Mouse (Mus musculus) midbrain, postnatal 0 days (tissue): ENCODE data around the gene A730061H03Rik. TPM values are rescaled to one million over a fixed set of nuclear protein-coding genes. Genes with fewer than 3 reads are reported as not detected.

Source experiments
- ATAC-seq: fragments of 200-750 bp; cut with Nextera tagmentation; 2 replicates; pipeline ENCODE4 v1.8.0; 2017; ENCODE audit warnings: moderate number of reproducible peaks, mild to moderate bottlenecking, moderate TSS enrichment, moderate library complexity; ENCODE audit not compliant: low FRiP score
- DNase-seq: peaks from one replicate; pipeline ENCODE4 v3.0.0-alpha.2; 2015; ENCODE audit warnings: low spot score
- H3K27ac ChIP-seq: fragments of 300-500 bp; sonication (generic); 2 replicates; pipeline ENCODE4 v1.5.1; 2014; ENCODE audit warnings: low read depth, mild to moderate bottlenecking, low read length, mixed read lengths
- H3K27me3 ChIP-seq: fragments of 300-500 bp; sonication (generic); 2 replicates; pipeline ENCODE4 v1.6.1; 2014; ENCODE audit warnings: low read length, control low read depth, mixed read lengths; ENCODE audit not compliant: insufficient read depth
- H3K36me3 ChIP-seq: fragments of 300-500 bp; sonication (generic); 2 replicates; pipeline ENCODE4 v1.6.1; 2014; ENCODE audit warnings: low read length, control low read depth, mixed read lengths; ENCODE audit not compliant: insufficient read depth
- H3K4me1 ChIP-seq: fragments of 300-500 bp; sonication (generic); 2 replicates; pipeline ENCODE4 v1.6.1; 2014; ENCODE audit warnings: mild to moderate bottlenecking, control low read depth, antibody characterized with exemption, low read length, mixed read lengths; ENCODE audit not compliant: insufficient read depth
- H3K4me2 ChIP-seq: fragments of 300-500 bp; sonication (generic); 2 replicates; pipeline ENCODE4 v1.6.1; 2014; ENCODE audit warnings: low read depth, mild to moderate bottlenecking, low read length, mixed read lengths; ENCODE audit not compliant: poor library complexity, severe bottlenecking
- H3K4me3 ChIP-seq: fragments of 300-500 bp; sonication (generic); 2 replicates; pipeline ENCODE4 v1.5.1; 2014; ENCODE audit warnings: low read depth, mild to moderate bottlenecking, low read length, moderate library complexity
- H3K9ac ChIP-seq: fragments of 300-500 bp; sonication (generic); replicated peaks from 2 replicates; pipeline ENCODE4 v1.6.1; 2014; ENCODE audit warnings: mild to moderate bottlenecking, low read length, moderate library complexity, mixed read lengths; ENCODE audit not compliant: poor library complexity, severe bottlenecking
- H3K9me3 ChIP-seq: fragments of 300-500 bp; sonication (generic); 2 replicates; pipeline ENCODE4 v1.6.1; 2016; ENCODE audit warnings: low read length, control low read depth
- CTCF ChIP-seq: IDR thresholded peaks from 2 replicates; pipeline ENCODE4 v1.5.1; 2016; ENCODE audit warnings: antibody characterized with exemption, mild to moderate bottlenecking
- WGBS: fragments of 180-500 bp; shearing (Covaris S2); extraction: QIAGEN DNeasy Blood & Tissue Kit; methylation state at CpG from one replicate; pipeline ENCODE4 v1.1.7; 2014; 5-methylcytosine and 5-hydroxymethylcytosine counted together
- polyA plus RNA-seq: library from polyadenylated mRNA; unstranded; fragments of >200 nt; fragmentation: Nextera tagmentation; extraction: Ambion mirVana; gene quantifications from 2 replicates; pipeline ENCODE4 v1.2.1, GENCODE M21; 2015
- total RNA-seq: library from RNA; depleted of rRNA; stranded (reverse); fragments of >200 nt; gene quantifications from 2 replicates; pipeline ENCODE4 v1.2.3, GENCODE M21; 2014

Gene A730061H03Rik
- total and polyA plus RNA-seq, 2 experiments from 2014 or later: 0.69 to 5.4 TPM

GRCm38 (mm10) chr14:55584702-55585565, 24.7 kb upstream of the A730061H03Rik start, which contains the start of gene Emc9:
Gene Emc9 (minus strand): TSS chr14:55585302.
- no peaks in the 10 kb centered on the region for H3K9me3 ChIP-seq
- peak within 1 kb of the TSS; percentile 80 for H3K4me2 ChIP-seq
- no peaks in the 10 kb centered on the region for H3K4me1 ChIP-seq
- peak within 1 kb of the TSS; percentile 53 for H3K4me3 ChIP-seq
- peaks cover 19% of the 10 kb centered on the region for H3K36me3 ChIP-seq
- ATAC-seq (peak; percentile 72), DNase-seq (peak; percentile 66)
- peak within 1 kb of the TSS; percentile 67 for H3K27ac ChIP-seq
- 0 out of 2 replicates have a peak, but pooled peaks have one; percentile 12 for TF ChIP-seq CTCF
- peak within 1 kb of the TSS; percentile 79 for H3K9ac ChIP-seq
- H3K27me3 ChIP-seq: no peaks in the 10 kb centered on the region
- 3% methylated on average over 43 of the region's 43 CpGs for WGBS

GRCm38 (mm10) chr14:55584303-55584701, 24.1 kb upstream of the A730061H03Rik start:
- Histone ChIP-seq H3K36me3 (peaks cover 19% of the 10 kb centered on the region), H3K9ac (peak overlapping the region; percentile 79), H3K4me1 (no peaks in the 10 kb centered on the region), H3K27ac (peak overlapping the region; percentile 67; the same call in 1 of the 2 replicates), H3K4me2 (peak overlapping the region; percentile 80), H3K27me3 (no peaks in the 10 kb centered on the region), H3K9me3 (no peaks in the 10 kb centered on the region), H3K4me3 (peak overlapping the region; percentile 53)
- no peak for ATAC-seq
- WGBS: 37% methylated on average over 5 of the region's 5 CpGs
- no peak for TF ChIP-seq CTCF
- no peak for DNase-seq

GRCm38 (mm10) chr14:55581981-55582681, 21.9 kb upstream of the A730061H03Rik start:
- H3K36me3 ChIP-seq: peaks cover 13% of the 10 kb centered on the region
- no peak for DNase-seq
- H3K4me3 ChIP-seq: no peak overlapping the region
- no peak overlapping the region for H3K4me2 ChIP-seq
- H3K4me1 ChIP-seq: no peaks in the 10 kb centered on the region
- peak; percentile 56 for TF ChIP-seq CTCF
- 62% methylated on average over 9 of the region's 9 CpGs for WGBS
- H3K27me3 ChIP-seq: no peaks in the 10 kb centered on the region
- H3K9me3 ChIP-seq: no peaks in the 10 kb centered on the region
- ATAC-seq: no peak
- no peak overlapping the region for H3K27ac ChIP-seq
- no peak overlapping the region for H3K9ac ChIP-seq

- WGBS: 94% methylated on average over 16 of the region's 16 CpGs
- Histone ChIP-seq H3K4me3 (no peak overlapping the region), H3K4me2 (no peak overlapping the region), H3K4me1 (no peaks in the 10 kb centered on the region), H3K36me3 (peaks cover 13% of the 10 kb centered on the region), H3K27ac (no peak overlapping the region), H3K9me3 (no peaks in the 10 kb centered on the region), H3K27me3 (no peaks in the 10 kb centered on the region), H3K9ac (no peak overlapping the region)
- ATAC-seq (no peak), DNase-seq (no peak)
- no peak for TF ChIP-seq CTCF
Observed at GRCm38 (mm10) chr14:55580731-55581130, 20.5 kb upstream of the A730061H03Rik start.

GRCm38 (mm10) chr14:55579511-55580496, 19.6 kb upstream of the A730061H03Rik start:
- Histone ChIP-seq H3K4me1 (no peaks in the 10 kb centered on the region), H3K36me3 (peaks cover 13% of the 10 kb centered on the region), H3K27me3 (no peaks in the 10 kb centered on the region), H3K9ac (no peak overlapping the region), H3K9me3 (no peaks in the 10 kb centered on the region), H3K4me3 (no peak overlapping the region), H3K27ac (no peak overlapping the region), H3K4me2 (no peak overlapping the region)
- no peak for DNase-seq
- ATAC-seq: no peak
- WGBS: 88% methylated on average over 23 of the region's 23 CpGs
- TF ChIP-seq CTCF: peak; percentile 10; the same call in 1 of the 2 replicates
